Mouse (Mus musculus) stomach, embryonic 15.5 days (tissue): Measurements from ENCODE around the gene Ntf3. TPM values are rescaled to one million over a fixed set of nuclear protein-coding genes. Genes with fewer than 3 reads are reported as not detected.

ENCODE experiments used
- ATAC-seq: fragments of 200-750 bp; cut with Nextera tagmentation; 2 replicates; pipeline ENCODE4 v1.8.0; 2017; ENCODE audit warnings: low read depth, moderate number of reproducible peaks, moderate TSS enrichment; ENCODE audit not compliant: insufficient read depth, low FRiP score
- H3K27ac ChIP-seq: fragments of 300-500 bp; sonication (generic); 2 replicates; pipeline ENCODE4 v1.5.1; 2015; ENCODE audit warnings: mild to moderate bottlenecking, inconsistent platforms
- H3K27me3 ChIP-seq: fragments of 300-500 bp; sonication (generic); replicated peaks from 2 replicates; pipeline ENCODE4 v1.6.1; 2015; ENCODE audit warnings: inconsistent platforms
- H3K36me3 ChIP-seq: fragments of 300-500 bp; sonication (generic); 2 replicates; pipeline ENCODE4 v1.6.1; 2015; ENCODE audit warnings: inconsistent platforms
- H3K4me1 ChIP-seq: fragments of 300-500 bp; sonication (generic); 2 replicates; pipeline ENCODE4 v1.6.1; 2015; ENCODE audit warnings: inconsistent platforms
- H3K4me2 ChIP-seq: fragments of 300-500 bp; sonication (generic); 2 replicates; pipeline ENCODE4 v1.6.1; 2015; ENCODE audit warnings: mild to moderate bottlenecking, inconsistent platforms
- H3K4me3 ChIP-seq: fragments of 300-500 bp; sonication (generic); replicated peaks from 2 replicates; pipeline ENCODE4 v1.5.1; 2015; ENCODE audit warnings: inconsistent platforms
- H3K9ac ChIP-seq: fragments of 300-500 bp; sonication (generic); 2 replicates; pipeline ENCODE4 v1.6.1; 2015; ENCODE audit warnings: inconsistent platforms
- H3K9me3 ChIP-seq: fragments of 300-500 bp; sonication (generic); 2 replicates; pipeline ENCODE4 v1.6.1; 2016; ENCODE audit warnings: inconsistent platforms
- WGBS: fragments of 180-500 bp; shearing (Covaris S2); methylation state at CpG from one replicate; pipeline ENCODE4 v1.1.7; 2015; 5-methylcytosine and 5-hydroxymethylcytosine counted together
- polyA plus RNA-seq: library from polyadenylated mRNA; unstranded; fragments of >200 nt; fragmentation: Nextera tagmentation; extraction: Ambion mirVana; gene quantifications from 2 replicates; pipeline ENCODE4 v1.2.1, GENCODE M21; 2015

Ntf3 gene
- polyA plus RNA-seq, 1 experiment from 2014 or later: 9.5 TPM

GRCm38 (mm10) chr6:126114934-126115633 is 51.6 kb downstream of the Ntf3 start:
- no peak overlapping the region for H3K4me2 ChIP-seq
- WGBS: 35% methylated on average over 10 of the region's 10 CpGs
- H3K9me3 ChIP-seq: no peaks in the 10 kb centered on the region
- no peak overlapping the region for H3K4me3 ChIP-seq
- no peaks in the 10 kb centered on the region for H3K27me3 ChIP-seq
- ATAC-seq: peak; percentile 54; the same call in 1 of the 2 replicates
- H3K36me3 ChIP-seq: no peaks in the 10 kb centered on the region
- peak overlapping the region; percentile 77 for H3K27ac ChIP-seq
- H3K9ac ChIP-seq: no peak overlapping the region
- peaks cover 11% of the 10 kb centered on the region for H3K4me1 ChIP-seq

GRCm38 (mm10) chr6:126110892-126111835 is 55.5 kb downstream of the Ntf3 start:
- Histone ChIP-seq H3K4me3 (no peak overlapping the region), H3K9ac (no peak overlapping the region), H3K4me1 (peaks cover 11% of the 10 kb centered on the region), H3K9me3 (no peaks in the 10 kb centered on the region), H3K4me2 (no peak overlapping the region), H3K36me3 (no peaks in the 10 kb centered on the region), H3K27me3 (no peaks in the 10 kb centered on the region), H3K27ac (no peak overlapping the region)
- WGBS: 70% methylated on average over 15 of the region's 15 CpGs
- no peak for ATAC-seq

GRCm38 (mm10) chr6:126109184-126109583 is 57.5 kb downstream of the Ntf3 start:
- H3K4me1 ChIP-seq: peaks cover 1% of the 10 kb centered on the region; the same call in 1 of the 2 replicates
- H3K36me3 ChIP-seq: no peaks in the 10 kb centered on the region
- peak; percentile 56; the same call in 1 of the 2 replicates for ATAC-seq
- no peak overlapping the region for H3K4me2 ChIP-seq
- H3K9ac ChIP-seq: no peak overlapping the region
- H3K27ac ChIP-seq: no peak overlapping the region
- no peaks in the 10 kb centered on the region for H3K27me3 ChIP-seq
- WGBS: 58% methylated on average over 5 of the region's 5 CpGs
- H3K9me3 ChIP-seq: no peaks in the 10 kb centered on the region
- H3K4me3 ChIP-seq: no peak overlapping the region

- no peak overlapping the region for H3K4me3 ChIP-seq
- no peaks in the 10 kb centered on the region for H3K27me3 ChIP-seq
- ATAC-seq: no peak
- no peaks in the 10 kb centered on the region for H3K9me3 ChIP-seq
- 85% methylated on average over 2 of the region's 2 CpGs for WGBS
- no peaks in the 10 kb centered on the region for H3K36me3 ChIP-seq
- H3K4me2 ChIP-seq: no peak overlapping the region
- H3K4me1 ChIP-seq: no peaks in the 10 kb centered on the region
- H3K9ac ChIP-seq: no peak overlapping the region
- H3K27ac ChIP-seq: no peak overlapping the region
Observed at GRCm38 (mm10) chr6:126108771-126109170, 57.9 kb downstream of the Ntf3 start.

- Histone ChIP-seq H3K36me3 (no peaks in the 10 kb centered on the region), H3K9me3 (no peaks in the 10 kb centered on the region), H3K27me3 (no peaks in the 10 kb centered on the region), H3K4me2 (no peak overlapping the region), H3K4me3 (no peak overlapping the region), H3K9ac (no peak overlapping the region), H3K27ac (no peak overlapping the region), H3K4me1 (no peaks in the 10 kb centered on the region)
- WGBS: 62% methylated on average over 2 of the region's 2 CpGs
- ATAC-seq: no peak
Observed at GRCm38 (mm10) chr6:126107398-126107797, 59.3 kb downstream of the Ntf3 start.

- no peaks in the 10 kb centered on the region for H3K36me3 ChIP-seq
- H3K27me3 ChIP-seq: no peaks in the 10 kb centered on the region
- no peaks in the 10 kb centered on the region for H3K9me3 ChIP-seq
- no peak overlapping the region for H3K9ac ChIP-seq
- no peaks in the 10 kb centered on the region for H3K4me1 ChIP-seq
- no peak overlapping the region for H3K4me3 ChIP-seq
- H3K27ac ChIP-seq: no peak overlapping the region
- ATAC-seq: no peak
- H3K4me2 ChIP-seq: no peak overlapping the region
- 74% methylated on average over 2 of the region's 2 CpGs for WGBS
Observed at GRCm38 (mm10) chr6:126106798-126107173, 59.9 kb downstream of the Ntf3 start.

- H3K4me2 ChIP-seq: no peak overlapping the region
- WGBS: 77% methylated on average over 7 of the region's 7 CpGs
- H3K4me1 ChIP-seq: no peaks in the 10 kb centered on the region
- no peaks in the 10 kb centered on the region for H3K9me3 ChIP-seq
- H3K4me3 ChIP-seq: no peak overlapping the region
- no peak overlapping the region for H3K9ac ChIP-seq
- ATAC-seq: no peak
- H3K36me3 ChIP-seq: no peaks in the 10 kb centered on the region
- H3K27me3 ChIP-seq: no peaks in the 10 kb centered on the region
- no peak overlapping the region for H3K27ac ChIP-seq
Observed at GRCm38 (mm10) chr6:126106051-126106797, 60.5 kb downstream of the Ntf3 start.

GRCm38 (mm10) chr6:126105083-126105740 is 61.5 kb downstream of the Ntf3 start:
- H3K27ac ChIP-seq: no peak overlapping the region
- no peaks in the 10 kb centered on the region for H3K36me3 ChIP-seq
- no peak overlapping the region for H3K4me3 ChIP-seq
- H3K27me3 ChIP-seq: no peaks in the 10 kb centered on the region
- H3K4me2 ChIP-seq: no peak overlapping the region
- no peaks in the 10 kb centered on the region for H3K4me1 ChIP-seq
- WGBS: 77% methylated on average over 12 of the region's 12 CpGs
- ATAC-seq: no peak
- no peaks in the 10 kb centered on the region for H3K9me3 ChIP-seq
- H3K9ac ChIP-seq: no peak overlapping the region

- H3K27me3 ChIP-seq: no peaks in the 10 kb centered on the region
- no peak overlapping the region for H3K4me3 ChIP-seq
- H3K4me1 ChIP-seq: no peaks in the 10 kb centered on the region
- H3K9ac ChIP-seq: no peak overlapping the region
- ATAC-seq: no peak
- H3K4me2 ChIP-seq: no peak overlapping the region
- H3K27ac ChIP-seq: no peak overlapping the region
- H3K9me3 ChIP-seq: no peaks in the 10 kb centered on the region
- 70% methylated on average over 6 of the region's 6 CpGs for WGBS
- H3K36me3 ChIP-seq: no peaks in the 10 kb centered on the region
Observed at GRCm38 (mm10) chr6:126102571-126102970, 64.1 kb downstream of the Ntf3 start.

GRCm38 (mm10) chr6:126102007-126102406 is 64.7 kb downstream of the Ntf3 start:
- no peaks in the 10 kb centered on the region for H3K9me3 ChIP-seq
- no peak overlapping the region for H3K27ac ChIP-seq
- H3K4me2 ChIP-seq: no peak overlapping the region
- H3K9ac ChIP-seq: no peak overlapping the region
- H3K4me1 ChIP-seq: no peaks in the 10 kb centered on the region
- no peaks in the 10 kb centered on the region for H3K27me3 ChIP-seq
- no peak overlapping the region for H3K4me3 ChIP-seq
- no peak for ATAC-seq
- 89% methylated on average over 11 of the region's 11 CpGs for WGBS
- H3K36me3 ChIP-seq: no peaks in the 10 kb centered on the region

- WGBS: 91% methylated on average over 1 of the region's 1 CpGs
- Histone ChIP-seq H3K4me3 (no peak overlapping the region), H3K4me1 (peaks cover 3% of the 10 kb centered on the region; the same call in 1 of the 2 replicates), H3K27me3 (no peaks in the 10 kb centered on the region), H3K9ac (no peak overlapping the region), H3K4me2 (no peak overlapping the region), H3K36me3 (no peaks in the 10 kb centered on the region), H3K27ac (no peak overlapping the region), H3K9me3 (no peaks in the 10 kb centered on the region)
- ATAC-seq: no peak
Observed at GRCm38 (mm10) chr6:126100579-126100978, 66.1 kb downstream of the Ntf3 start.
